Mouse (Mus musculus) hindbrain, embryonic 13.5 days (tissue): Measurements from ENCODE around the gene Sema4c. TPM values are rescaled to one million over a fixed set of nuclear protein-coding genes. Genes with fewer than 3 reads are reported as not detected.

Source experiments
- ATAC-seq: fragments of 200-750 bp; cut with Nextera tagmentation; 2 replicates; pipeline ENCODE4 v1.8.0; 2017; ENCODE audit warnings: moderate TSS enrichment; ENCODE audit not compliant: low FRiP score
- H3K27ac ChIP-seq: fragments of 300-500 bp; sonication (generic); 2 replicates; pipeline ENCODE4 v1.5.1; 2015; ENCODE audit warnings: inconsistent platforms, mild to moderate bottlenecking, moderate library complexity
- H3K27me3 ChIP-seq: fragments of 300-500 bp; sonication (generic); 2 replicates; pipeline ENCODE4 v1.6.1; 2015; ENCODE audit warnings: mild to moderate bottlenecking, inconsistent platforms
- H3K36me3 ChIP-seq: fragments of 300-500 bp; sonication (generic); 2 replicates; pipeline ENCODE4 v1.6.1; 2015; ENCODE audit warnings: mild to moderate bottlenecking, inconsistent platforms
- H3K4me1 ChIP-seq: fragments of 300-500 bp; sonication (generic); replicated peaks from 2 replicates; pipeline ENCODE4 v1.6.1; 2015; ENCODE audit warnings: inconsistent platforms
- H3K4me2 ChIP-seq: fragments of 300-500 bp; sonication (generic); 2 replicates; pipeline ENCODE4 v1.6.1; 2015; ENCODE audit warnings: inconsistent platforms, mild to moderate bottlenecking, moderate library complexity
- H3K4me3 ChIP-seq: fragments of 300-500 bp; sonication (generic); 2 replicates; pipeline ENCODE4 v1.5.1; 2015; ENCODE audit warnings: mild to moderate bottlenecking, inconsistent platforms
- H3K9ac ChIP-seq: fragments of 300-500 bp; sonication (generic); 2 replicates; pipeline ENCODE4 v1.6.1; 2015; ENCODE audit warnings: mild to moderate bottlenecking, inconsistent platforms
- H3K9me3 ChIP-seq: fragments of 300-500 bp; sonication (generic); 2 replicates; pipeline ENCODE4 v1.6.1; 2016; ENCODE audit warnings: inconsistent platforms
- WGBS: fragments of 180-500 bp; shearing (Covaris S2); methylation state at CpG from one replicate; pipeline ENCODE4 v1.1.7; 2015; 5-methylcytosine and 5-hydroxymethylcytosine counted together
- polyA plus RNA-seq: library from polyadenylated mRNA; unstranded; fragments of >200 nt; fragmentation: Nextera tagmentation; extraction: Ambion mirVana; gene quantifications from 2 replicates; pipeline ENCODE4 v1.2.1, GENCODE M21; 2015

The Sema4c gene
- polyA plus RNA-seq, 1 experiment from 2014 or later, result 28.3 TPM

GRCm38 (mm10) chr1:36525774-36526173 is 32.4 kb downstream of the Sema4c start:
- Histone ChIP-seq H3K4me1 (peaks cover 38% of the 10 kb centered on the region), H3K4me3 (no peak overlapping the region), H3K9ac (no peak overlapping the region), H3K4me2 (no peak overlapping the region), H3K9me3 (no peaks in the 10 kb centered on the region), H3K36me3 (peaks cover 69% of the 10 kb centered on the region), H3K27me3 (no peaks in the 10 kb centered on the region), H3K27ac (no peak overlapping the region)
- ATAC-seq, result no peak
- WGBS, result 90% methylated on average over 12 of the region's 12 CpGs

DNA sequence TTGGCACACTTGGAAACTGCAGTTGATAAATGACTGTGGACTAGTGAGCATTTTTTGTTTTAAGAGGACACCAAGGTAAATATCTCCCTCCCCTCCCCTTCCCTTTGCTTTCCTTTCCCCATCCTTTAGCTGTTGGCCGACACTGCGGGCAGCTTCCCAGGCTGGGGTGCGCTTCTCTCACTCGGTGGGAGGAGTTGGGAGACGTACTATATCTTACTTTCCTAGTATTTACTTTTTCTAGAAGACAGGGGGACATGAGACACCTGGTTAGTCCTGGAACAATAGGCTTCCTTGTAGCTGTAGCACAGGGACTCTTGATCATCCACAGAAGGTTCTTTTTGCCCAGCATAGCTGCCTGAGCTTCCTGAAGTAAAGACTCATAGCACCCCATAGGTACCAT is 34.1 kb downstream of the Sema4c start:
- H3K36me3 ChIP-seq, result peaks cover 81% of the 10 kb centered on the region
- no peak overlapping the region for H3K9ac ChIP-seq
- H3K27ac ChIP-seq, result 0 out of 2 replicates have a peak overlapping the region, but pooled peaks have one; percentile 18
- H3K4me1 ChIP-seq, result peaks cover 26% of the 10 kb centered on the region
- ATAC-seq, result no peak
- 81% methylated on average over 5 of the region's 5 CpGs for WGBS
- H3K9me3 ChIP-seq, result no peaks in the 10 kb centered on the region
- H3K27me3 ChIP-seq, result no peaks in the 10 kb centered on the region
- no peak overlapping the region for H3K4me2 ChIP-seq
- H3K4me3 ChIP-seq, result no peak overlapping the region

DNA sequence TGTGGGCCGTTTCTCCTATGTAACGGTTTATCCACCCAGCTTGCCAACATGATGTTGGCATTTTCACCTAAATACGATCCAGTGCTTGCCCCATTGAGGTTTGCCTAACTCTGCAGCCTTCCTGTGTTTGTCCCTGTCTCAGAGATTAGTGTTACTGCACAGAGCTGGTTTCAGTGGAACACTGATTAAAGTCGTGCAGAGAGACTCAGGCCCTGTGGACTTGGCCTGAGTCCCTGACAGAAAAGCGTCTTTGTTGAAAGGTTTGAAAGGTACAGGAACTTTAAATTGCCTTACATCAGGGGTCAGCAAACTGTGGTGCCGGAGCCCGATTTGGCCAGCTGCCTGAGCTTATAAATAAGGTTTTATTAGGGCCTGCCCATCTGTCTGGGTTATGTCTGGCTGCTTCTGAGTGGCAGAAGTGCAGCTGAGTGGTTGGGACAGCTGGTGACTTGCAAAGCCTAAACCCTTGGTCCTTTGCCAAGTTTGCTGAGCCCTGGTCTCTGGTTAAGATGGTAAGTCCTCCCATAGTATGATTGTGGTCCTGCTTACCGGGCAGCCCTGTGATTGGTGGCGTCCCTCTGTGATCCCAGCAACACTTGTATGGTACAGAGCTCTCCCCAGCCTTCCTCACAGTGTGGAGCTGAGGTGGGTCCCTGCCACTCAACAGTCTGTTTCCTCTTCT is 34.7 kb downstream of the Sema4c start:
- H3K4me1 ChIP-seq, result peaks cover 32% of the 10 kb centered on the region
- no peak overlapping the region for H3K4me3 ChIP-seq
- WGBS, result 68% methylated on average over 9 of the region's 9 CpGs
- H3K36me3 ChIP-seq, result peaks cover 87% of the 10 kb centered on the region
- no peaks in the 10 kb centered on the region for H3K27me3 ChIP-seq
- H3K4me2 ChIP-seq, result no peak overlapping the region
- peak; percentile 25; the same call in 1 of the 2 replicates for ATAC-seq
- H3K27ac ChIP-seq, result peak overlapping the region; percentile 58; the same call in 1 of the 2 replicates
- H3K9ac ChIP-seq, result no peak overlapping the region; the same call in 1 of the 2 replicates
- no peaks in the 10 kb centered on the region for H3K9me3 ChIP-seq

GRCm38 (mm10) chr1:36522210-36522609 is 35.9 kb downstream of the Sema4c start:
- WGBS, result 89% methylated on average over 7 of the region's 7 CpGs
- H3K36me3 ChIP-seq, result peaks cover 94% of the 10 kb centered on the region
- no peak for ATAC-seq

GRCm38 (mm10) chr1:36519626-36520025 is 38.5 kb downstream of the Sema4c start:
- Histone ChIP-seq H3K4me3 (no peak overlapping the region), H3K27ac (no peak overlapping the region), H3K9ac (no peak overlapping the region), H3K9me3 (no peaks in the 10 kb centered on the region), H3K4me1 (peaks cover 62% of the 10 kb centered on the region), H3K36me3 (peaks cover 76% of the 10 kb centered on the region), H3K4me2 (no peak overlapping the region), H3K27me3 (no peaks in the 10 kb centered on the region)
- 84% methylated on average over 11 of the region's 11 CpGs for WGBS
- ATAC-seq, result no peak

More at GRCm38 (mm10) chr1:36522210-36522609, 35.9 kb downstream of the Sema4c start:
- Histone ChIP-seq H3K4me2 (no peak overlapping the region), H3K4me3 (no peak overlapping the region), H3K9me3 (no peaks in the 10 kb centered on the region), H3K9ac (no peak overlapping the region), H3K27ac (no peak overlapping the region), H3K4me1 (peaks cover 38% of the 10 kb centered on the region), H3K27me3 (no peaks in the 10 kb centered on the region)

- H3K27me3 ChIP-seq, result no peaks in the 10 kb centered on the region
- no peak for ATAC-seq
- no peak overlapping the region for H3K4me2 ChIP-seq
- H3K27ac ChIP-seq, result no peak overlapping the region
- H3K4me1 ChIP-seq, result peaks cover 67% of the 10 kb centered on the region
- WGBS, result 85% methylated on average over 3 of the region's 3 CpGs
- H3K36me3 ChIP-seq, result peaks cover 62% of the 10 kb centered on the region
- H3K4me3 ChIP-seq, result no peak overlapping the region
- no peaks in the 10 kb centered on the region for H3K9me3 ChIP-seq
- H3K9ac ChIP-seq, result 0 out of 2 replicates have a peak overlapping the region, but pooled peaks have one; percentile 46
These were observed 39.9 kb downstream of the Sema4c start for GRCm38 (mm10) chr1:36518259-36518658.

- peak overlapping the region; percentile 94; the same call in 1 of the 2 replicates for H3K9ac ChIP-seq
These were observed 44.4 kb downstream of the Sema4c start for GRCm38 (mm10) chr1:36513718-36514117.

GRCm38 (mm10) chr1:36513310-36513709 is 44.8 kb downstream of the Sema4c start:
- Histone ChIP-seq H3K9ac (peak overlapping the region; percentile 94), H3K4me3 (peak overlapping the region; percentile 95), H3K27me3 (no peaks in the 10 kb centered on the region), H3K27ac (peak overlapping the region; percentile 98; the same call in 1 of the 2 replicates), H3K9me3 (no peaks in the 10 kb centered on the region), H3K4me1 (peaks cover 53% of the 10 kb centered on the region), H3K4me2 (peak overlapping the region; percentile 94), H3K36me3 (peaks cover 14% of the 10 kb centered on the region)
- no peak for ATAC-seq
- 0% methylated on average over 1 of the region's 1 CpGs for WGBS

More at GRCm38 (mm10) chr1:36513718-36514117, 44.4 kb downstream of the Sema4c start:
- peaks cover 18% of the 10 kb centered on the region for H3K36me3 ChIP-seq
- peak overlapping the region; percentile 95 for H3K4me3 ChIP-seq
- H3K27me3 ChIP-seq, result no peaks in the 10 kb centered on the region
- peak overlapping the region; percentile 94 for H3K4me2 ChIP-seq
- WGBS, result 37% methylated on average over 2 of the region's 2 CpGs
- H3K9me3 ChIP-seq, result no peaks in the 10 kb centered on the region
- ATAC-seq, result no peak
- H3K27ac ChIP-seq, result no peak overlapping the region
- peaks cover 58% of the 10 kb centered on the region for H3K4me1 ChIP-seq

DNA sequence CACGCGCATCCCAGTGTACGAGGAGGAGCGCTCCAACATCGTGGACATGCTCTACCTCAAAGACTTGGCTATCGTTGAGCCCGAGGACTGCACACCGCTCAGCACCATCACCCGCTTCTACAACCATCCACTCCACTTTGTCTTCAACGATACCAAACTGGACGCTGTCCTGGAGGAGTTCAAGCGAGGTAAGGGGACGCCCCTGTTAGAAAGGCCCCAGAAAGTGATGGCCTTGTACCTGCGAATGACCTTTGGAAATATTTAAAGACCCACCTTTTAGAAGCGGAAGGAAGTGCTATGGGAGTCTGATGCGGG is 45.2 kb downstream of the Sema4c start:
- Histone ChIP-seq H3K27me3 (no peaks in the 10 kb centered on the region), H3K27ac (peak overlapping the region; percentile 98), H3K4me1 (peaks cover 50% of the 10 kb centered on the region), H3K9me3 (no peaks in the 10 kb centered on the region), H3K4me2 (peak overlapping the region; percentile 94), H3K4me3 (peak overlapping the region; percentile 95), H3K36me3 (peaks cover 12% of the 10 kb centered on the region), H3K9ac (peak overlapping the region; percentile 94)
- ATAC-seq, result no peak
- WGBS, result 1% methylated on average over 16 of the region's 16 CpGs

- peak overlapping the region; percentile 95 for H3K4me3 ChIP-seq
- peaks cover 44% of the 10 kb centered on the region for H3K4me1 ChIP-seq
- peak overlapping the region; percentile 98 for H3K27ac ChIP-seq
- under 1% methylated on average over 83 of the region's 126 CpGs for WGBS
- peak overlapping the region; percentile 94 for H3K9ac ChIP-seq
- peaks cover 13% of the 10 kb centered on the region for H3K36me3 ChIP-seq
- no peaks in the 10 kb centered on the region for H3K27me3 ChIP-seq
- H3K4me2 ChIP-seq, result peak overlapping the region; percentile 94
- H3K9me3 ChIP-seq, result no peaks in the 10 kb centered on the region
- peak; percentile 80 for ATAC-seq
These were observed 45.8 kb downstream of the Sema4c start for GRCm38 (mm10) chr1:36512089-36512965.

DNA sequence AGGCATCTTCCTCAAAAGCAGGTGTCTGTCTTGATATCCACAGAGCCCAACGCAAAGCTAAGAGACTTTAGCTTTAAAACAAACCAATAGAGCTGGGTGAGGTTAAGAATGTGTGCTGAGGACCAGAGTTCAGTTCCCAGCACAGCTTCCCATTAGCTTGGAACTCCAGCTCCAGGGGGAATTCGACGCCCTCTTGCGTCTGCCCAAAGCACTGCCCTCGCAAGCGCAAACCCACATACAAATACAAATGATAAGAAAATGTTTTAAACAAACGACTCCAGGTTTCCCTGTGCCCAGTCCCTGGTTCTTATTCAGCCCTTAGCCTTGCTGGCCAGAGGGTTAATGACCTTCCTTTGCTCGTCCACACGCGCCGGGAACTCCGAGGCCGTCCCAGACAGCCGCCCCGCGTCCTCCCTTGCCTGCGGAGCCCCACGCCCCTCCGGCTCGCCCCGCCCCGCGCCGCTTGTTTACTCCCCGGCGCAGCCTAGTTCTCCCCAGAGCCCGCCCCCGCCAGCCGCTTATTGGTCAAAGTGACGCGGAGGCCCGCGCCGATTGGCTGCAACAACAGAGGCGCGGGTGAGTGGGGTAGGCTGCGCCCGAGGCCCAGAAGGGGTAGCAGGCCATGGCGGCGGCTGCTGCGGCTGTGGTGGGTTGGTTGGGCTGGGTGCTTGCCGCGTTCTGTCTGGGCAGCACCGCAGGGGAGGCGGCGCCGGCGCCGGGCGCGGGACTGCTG is 46.7 kb downstream of the Sema4c start, which contains the start of gene Cnnm3:
Cnnm3 (plus strand) TSS at position 579 of the 733 bp plus-strand sequence.
- Histone ChIP-seq H3K36me3 (peaks cover 11% of the 10 kb centered on the region), H3K9me3 (no peaks in the 10 kb centered on the region), H3K4me3 (peak within 1 kb of the TSS; percentile 95), H3K9ac (peak within 1 kb of the TSS; percentile 94), H3K27me3 (no peaks in the 10 kb centered on the region), H3K4me2 (peak within 1 kb of the TSS; percentile 94), H3K4me1 (peaks cover 37% of the 10 kb centered on the region), H3K27ac (peak within 1 kb of the TSS; percentile 98)
- peak; percentile 99 for ATAC-seq
- WGBS, result 1% methylated on average over 49 of the region's 51 CpGs

DNA sequence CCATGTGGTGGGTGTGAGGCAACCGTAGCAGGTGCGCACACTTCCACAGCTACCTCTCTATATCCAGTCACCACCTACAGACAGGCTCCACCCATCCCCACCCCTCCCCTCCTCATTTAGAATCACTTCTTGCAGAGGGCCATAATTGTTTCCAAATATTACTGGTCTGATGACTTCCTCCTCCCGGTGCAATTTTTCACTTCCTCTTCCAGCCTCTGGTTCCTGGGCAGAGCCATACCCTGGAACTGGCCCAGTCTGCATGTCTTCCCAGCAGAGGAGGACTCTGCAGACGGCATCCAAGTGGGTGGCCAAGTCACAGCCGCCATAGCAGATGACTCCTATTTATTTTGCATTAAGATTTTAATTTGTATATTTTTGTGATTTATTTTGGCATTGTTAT is 49.9 kb downstream of the Sema4c start:
- H3K9me3 ChIP-seq, result no peaks in the 10 kb centered on the region
- H3K4me3 ChIP-seq, result no peak overlapping the region
- H3K9ac ChIP-seq, result no peak overlapping the region
- H3K36me3 ChIP-seq, result peaks cover 17% of the 10 kb centered on the region
- H3K27me3 ChIP-seq, result no peaks in the 10 kb centered on the region
- no peak overlapping the region for H3K27ac ChIP-seq
- WGBS, result 88% methylated on average over 5 of the region's 5 CpGs
- ATAC-seq, result no peak
- H3K4me1 ChIP-seq, result peaks cover 5% of the 10 kb centered on the region
- H3K4me2 ChIP-seq, result no peak overlapping the region
